Mouse (Mus musculus) liver, embryonic 13.5 days (tissue): ENCODE data around the gene Aff3. TPM values are rescaled to one million over a fixed set of nuclear protein-coding genes. Genes with fewer than 3 reads are reported as not detected.

ENCODE experiments used
- ATAC-seq: fragments of 200-750 bp; cut with Nextera tagmentation; 2 replicates; pipeline ENCODE4 v1.8.0; 2017; ENCODE audit warnings: low read depth, mild to moderate bottlenecking, moderate number of reproducible peaks, moderate library complexity
- DNase-seq: peaks from one replicate; pipeline ENCODE4 v3.0.0; 2022
- H3K27ac ChIP-seq: fragments of 300-500 bp; sonication (generic); 2 replicates; pipeline ENCODE4 v1.5.1; 2015; ENCODE audit warnings: moderate library complexity, mild to moderate bottlenecking, inconsistent platforms
- H3K27me3 ChIP-seq: fragments of 300-500 bp; sonication (generic); 2 replicates; pipeline ENCODE4 v1.6.1; 2015; ENCODE audit warnings: mild to moderate bottlenecking, inconsistent platforms
- H3K36me3 ChIP-seq: fragments of 300-500 bp; sonication (generic); 2 replicates; pipeline ENCODE4 v1.6.1; 2015; ENCODE audit warnings: mild to moderate bottlenecking, inconsistent platforms
- H3K4me1 ChIP-seq: fragments of 300-500 bp; sonication (generic); replicated peaks from 2 replicates; pipeline ENCODE4 v1.6.1; 2015; ENCODE audit warnings: inconsistent platforms
- H3K4me2 ChIP-seq: fragments of 300-500 bp; sonication (generic); 2 replicates; pipeline ENCODE4 v1.6.1; 2015; ENCODE audit warnings: inconsistent platforms, mild to moderate bottlenecking, moderate library complexity
- H3K4me3 ChIP-seq: fragments of 300-500 bp; sonication (generic); replicated peaks from 2 replicates; pipeline ENCODE4 v1.5.1; 2015; ENCODE audit warnings: mild to moderate bottlenecking, inconsistent platforms
- H3K9ac ChIP-seq: fragments of 300-500 bp; sonication (generic); 2 replicates; pipeline ENCODE4 v1.6.1; 2015; ENCODE audit warnings: mild to moderate bottlenecking, inconsistent platforms
- H3K9me3 ChIP-seq: fragments of 300-500 bp; sonication (generic); replicated peaks from 2 replicates; pipeline ENCODE4 v1.6.1; 2016; ENCODE audit warnings: inconsistent platforms
- WGBS: fragments of 180-500 bp; shearing (Covaris S2); methylation state at CpG from one replicate; pipeline ENCODE4 v1.1.7; 2015; ENCODE audit not compliant: insufficient replicate concordance; 5-methylcytosine and 5-hydroxymethylcytosine counted together
- polyA plus RNA-seq: library from polyadenylated mRNA; unstranded; fragments of >200 nt; fragmentation: Nextera tagmentation; extraction: Ambion mirVana; gene quantifications from 2 replicates; pipeline ENCODE4 v1.2.1, GENCODE M21; 2015

Gene Aff3
- polyA plus RNA-seq, 1 experiment from 2014 or later = 0.44 TPM

DNA sequence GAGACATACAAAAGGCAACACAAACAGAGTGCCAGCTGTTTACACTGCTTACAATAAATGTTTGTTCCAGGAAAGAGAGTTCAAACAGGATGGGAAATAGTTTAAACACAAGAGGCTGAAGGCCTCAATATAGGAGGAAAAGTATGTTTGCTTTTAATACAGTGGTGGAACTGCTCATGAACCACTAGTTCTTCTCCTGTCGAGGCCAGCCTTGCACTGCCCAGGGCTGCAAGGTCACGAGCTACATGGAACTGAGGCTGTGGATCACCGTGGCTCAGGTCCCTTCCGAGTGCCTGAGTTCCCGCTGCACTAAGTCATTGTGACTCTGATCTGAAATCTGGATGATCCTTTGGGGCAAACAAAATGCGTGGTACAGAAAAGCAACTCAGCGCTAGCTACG is 73.6 kb downstream of the Aff3 start:
- Histone ChIP-seq H3K9ac (no peak overlapping the region), H3K4me3 (no peak overlapping the region), H3K27ac (no peak overlapping the region), H3K4me2 (no peak overlapping the region), H3K27me3 (no peaks in the 10 kb centered on the region), H3K9me3 (no peaks in the 10 kb centered on the region), H3K36me3 (no peaks in the 10 kb centered on the region), H3K4me1 (no peaks in the 10 kb centered on the region)
- no peak for DNase-seq
- no peak for ATAC-seq
- 71% methylated on average over 8 of the region's 8 CpGs for WGBS

DNA sequence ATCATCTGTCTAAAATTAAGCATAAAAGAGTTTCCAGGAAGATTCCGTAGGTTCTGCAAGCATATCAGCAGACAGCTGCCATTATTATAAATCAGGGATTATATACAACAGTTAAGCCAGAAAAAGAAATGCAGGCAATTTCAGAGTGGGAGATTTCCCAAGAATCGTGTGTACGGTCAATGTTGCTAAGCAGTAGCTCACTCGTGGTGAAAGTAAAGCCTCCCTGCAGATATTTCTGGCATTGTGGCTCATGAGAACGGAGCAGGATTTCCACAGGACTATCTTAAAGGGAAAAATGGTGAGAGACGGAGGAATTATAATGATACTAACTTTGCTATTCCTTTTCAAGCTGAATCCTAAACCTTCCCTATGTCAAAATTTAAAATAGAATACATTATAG is 76.0 kb downstream of the Aff3 start:
- 70% methylated on average over 6 of the region's 6 CpGs for WGBS
- H3K4me2 ChIP-seq = no peak overlapping the region
- H3K27me3 ChIP-seq = no peaks in the 10 kb centered on the region
- H3K4me1 ChIP-seq = no peaks in the 10 kb centered on the region
- ATAC-seq (no peak), DNase-seq (no peak)
- no peaks in the 10 kb centered on the region for H3K9me3 ChIP-seq
- no peak overlapping the region for H3K27ac ChIP-seq
- no peak overlapping the region for H3K4me3 ChIP-seq
- H3K36me3 ChIP-seq = no peaks in the 10 kb centered on the region
- no peak overlapping the region for H3K9ac ChIP-seq

DNA sequence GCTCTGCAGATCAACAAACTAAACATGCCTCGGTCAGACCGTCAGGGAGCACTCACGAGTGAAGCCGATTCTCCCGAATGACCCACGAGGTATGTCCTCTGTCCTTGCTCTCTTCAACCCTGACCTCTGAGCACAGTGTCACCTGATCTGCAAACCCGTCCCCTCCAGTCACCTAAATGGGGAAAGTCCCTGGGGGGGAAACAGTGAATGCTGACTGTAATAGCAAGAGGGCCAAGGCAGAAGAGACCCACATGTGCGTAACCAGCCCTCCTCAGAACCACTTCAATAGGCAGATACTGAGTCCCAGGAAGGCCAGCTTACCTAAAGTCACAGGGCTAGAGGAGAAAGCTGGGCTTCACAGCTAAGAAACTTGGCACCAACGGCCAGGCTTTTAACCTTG is 82.4 kb downstream of the Aff3 start:
- Histone ChIP-seq H3K36me3 (no peaks in the 10 kb centered on the region), H3K4me3 (no peak overlapping the region), H3K27me3 (no peaks in the 10 kb centered on the region), H3K4me2 (no peak overlapping the region), H3K9me3 (no peaks in the 10 kb centered on the region), H3K9ac (no peak overlapping the region), H3K4me1 (no peaks in the 10 kb centered on the region), H3K27ac (no peak overlapping the region)
- no peak for DNase-seq
- no peak for ATAC-seq
- 67% methylated on average over 9 of the region's 9 CpGs for WGBS

DNA sequence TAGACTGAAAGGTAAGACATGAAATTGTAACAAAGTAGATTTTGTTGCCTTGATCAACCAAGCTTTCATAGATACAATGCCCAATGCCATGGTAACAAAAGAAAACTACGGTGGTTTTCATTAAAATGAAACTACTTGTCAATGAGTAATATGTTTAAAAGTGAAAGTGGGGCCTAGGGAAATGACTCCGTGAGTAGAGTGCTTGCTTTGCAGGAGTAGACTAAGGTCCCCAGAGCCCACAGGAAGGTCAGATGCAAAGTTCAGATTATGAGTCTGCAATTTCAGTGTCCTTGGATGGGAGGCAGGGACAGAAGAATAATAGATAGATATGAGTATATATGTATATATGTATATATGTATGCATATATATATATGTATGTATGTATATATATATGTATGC is 84.2 kb downstream of the Aff3 start:
- no peak for ATAC-seq
- H3K4me2 ChIP-seq = no peak overlapping the region
- H3K27me3 ChIP-seq = no peaks in the 10 kb centered on the region
- no peak overlapping the region for H3K4me3 ChIP-seq
- no peak overlapping the region for H3K9ac ChIP-seq
- H3K4me1 ChIP-seq = no peaks in the 10 kb centered on the region
- 51% methylated on average over 2 of the region's 2 CpGs for WGBS
- no peak overlapping the region for H3K27ac ChIP-seq
- DNase-seq = no peak
- no peaks in the 10 kb centered on the region for H3K9me3 ChIP-seq
- no peaks in the 10 kb centered on the region for H3K36me3 ChIP-seq

DNA sequence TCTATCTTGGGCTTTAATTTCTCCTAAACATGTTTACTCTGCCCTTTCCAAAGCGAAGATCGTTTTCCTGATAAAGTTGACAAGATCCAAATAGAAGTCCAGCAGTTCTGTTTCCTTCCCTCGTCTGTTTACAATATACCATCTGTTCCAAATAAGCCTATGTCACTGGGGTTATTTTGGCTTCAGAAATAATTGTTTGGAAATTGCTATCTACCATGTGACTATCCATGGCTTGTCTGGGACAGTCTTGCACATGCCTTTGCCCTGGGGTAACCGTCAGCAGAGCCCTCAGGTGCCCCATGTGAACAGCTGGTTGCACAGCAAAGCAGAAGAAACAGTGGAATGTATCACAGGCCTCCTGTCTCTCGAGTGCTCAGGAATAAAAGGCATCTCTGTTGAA is 86.4 kb downstream of the Aff3 start:
- WGBS = 63% methylated on average over 5 of the region's 5 CpGs
- Histone ChIP-seq H3K27me3 (no peaks in the 10 kb centered on the region), H3K9ac (no peak overlapping the region), H3K27ac (no peak overlapping the region), H3K4me3 (no peak overlapping the region), H3K4me2 (no peak overlapping the region), H3K36me3 (no peaks in the 10 kb centered on the region), H3K9me3 (no peaks in the 10 kb centered on the region), H3K4me1 (no peaks in the 10 kb centered on the region)
- DNase-seq (no peak), ATAC-seq (no peak)

DNA sequence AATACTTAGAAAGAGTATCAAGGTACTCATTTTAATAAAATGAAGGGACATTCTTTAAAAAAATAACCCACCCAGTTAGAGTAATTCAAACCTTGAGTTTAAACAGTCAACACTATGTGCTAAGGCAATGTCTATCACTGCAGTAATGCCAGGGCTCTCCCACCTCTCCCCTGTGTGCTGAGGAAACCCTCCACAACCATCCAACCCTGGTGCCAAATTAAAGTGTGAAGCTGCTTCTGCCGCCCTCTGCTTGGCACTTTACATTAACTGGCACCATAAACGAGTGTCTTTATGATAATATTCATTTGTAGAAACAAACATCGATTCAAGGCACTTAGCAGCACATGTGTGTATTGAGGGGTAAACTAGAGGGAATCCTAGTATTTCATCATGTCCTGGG is 97.0 kb downstream of the Aff3 start:
- no peak for DNase-seq
- no peak for ATAC-seq
- Histone ChIP-seq H3K4me3 (no peak overlapping the region), H3K27ac (no peak overlapping the region), H3K4me1 (peaks cover 4% of the 10 kb centered on the region), H3K9ac (no peak overlapping the region), H3K36me3 (no peaks in the 10 kb centered on the region), H3K9me3 (no peaks in the 10 kb centered on the region), H3K27me3 (no peaks in the 10 kb centered on the region), H3K4me2 (no peak overlapping the region)
- WGBS = 55% methylated on average over 3 of the region's 3 CpGs

DNA sequence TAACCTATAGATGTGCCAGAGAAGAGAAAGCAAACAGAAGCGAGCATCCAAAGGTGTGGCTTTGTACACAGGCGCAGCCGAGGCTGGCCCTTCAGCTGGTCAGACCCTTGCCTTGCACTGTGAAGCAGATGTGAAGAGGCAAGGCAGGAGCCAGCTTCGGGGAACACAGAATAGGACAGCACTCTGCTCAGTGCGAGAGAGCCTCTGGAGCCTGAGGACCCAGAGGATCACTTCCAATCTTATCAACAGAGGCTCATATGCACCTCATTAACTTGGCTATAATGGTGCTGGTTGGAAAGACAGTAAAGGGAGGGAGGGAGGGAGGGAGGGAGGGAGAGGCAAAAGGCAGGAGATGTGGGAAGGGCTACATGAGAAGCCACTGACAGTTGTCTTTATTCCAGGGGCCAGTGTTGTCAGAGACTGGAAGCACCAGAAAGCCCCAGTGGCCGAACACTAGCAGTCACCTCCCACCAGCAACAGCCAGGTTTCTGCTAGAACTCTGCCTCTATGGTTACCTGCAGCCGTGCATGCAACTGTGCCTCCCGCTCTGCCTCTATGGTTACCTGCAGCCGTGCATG is 98.6 kb downstream of the Aff3 start:
- Histone ChIP-seq H3K36me3 (no peaks in the 10 kb centered on the region), H3K4me2 (no peak overlapping the region), H3K27me3 (no peaks in the 10 kb centered on the region), H3K4me3 (no peak overlapping the region), H3K9ac (no peak overlapping the region), H3K4me1 (peaks cover 10% of the 10 kb centered on the region), H3K9me3 (no peaks in the 10 kb centered on the region), H3K27ac (no peak overlapping the region)
- WGBS = 51% methylated on average over 9 of the region's 9 CpGs
- ATAC-seq (no peak), DNase-seq (no peak)

DNA sequence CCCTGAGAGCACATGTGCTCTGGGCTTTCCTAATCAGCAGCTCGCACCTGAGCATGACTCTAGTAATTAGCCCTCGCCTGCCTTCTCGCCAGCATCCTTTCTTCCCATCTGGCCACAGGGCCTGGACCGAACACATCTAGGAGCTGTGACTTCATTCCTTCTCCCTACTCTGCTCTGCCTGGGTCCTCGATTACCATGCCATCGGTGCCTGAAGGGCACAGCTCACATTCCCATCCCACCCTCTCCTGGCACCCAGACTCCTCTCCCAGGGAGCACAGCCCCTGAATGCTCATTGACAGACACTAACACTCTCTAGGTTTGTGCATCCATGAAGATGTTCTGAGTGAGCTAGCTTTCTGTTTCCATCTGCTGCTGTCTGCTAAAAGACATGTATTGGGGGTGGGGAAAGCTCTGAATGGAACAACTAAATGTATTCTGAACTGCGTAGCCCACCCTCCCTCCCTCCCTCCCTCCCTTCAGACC is 99.4 kb downstream of the Aff3 start:
- Histone ChIP-seq H3K4me3 (no peak overlapping the region), H3K4me1 (peaks cover 10% of the 10 kb centered on the region), H3K27me3 (no peaks in the 10 kb centered on the region), H3K36me3 (no peaks in the 10 kb centered on the region), H3K9ac (no peak overlapping the region), H3K4me2 (no peak overlapping the region), H3K9me3 (no peaks in the 10 kb centered on the region), H3K27ac (no peak overlapping the region)
- 54% methylated on average over 7 of the region's 7 CpGs for WGBS
- DNase-seq = no peak
- no peak for ATAC-seq

DNA sequence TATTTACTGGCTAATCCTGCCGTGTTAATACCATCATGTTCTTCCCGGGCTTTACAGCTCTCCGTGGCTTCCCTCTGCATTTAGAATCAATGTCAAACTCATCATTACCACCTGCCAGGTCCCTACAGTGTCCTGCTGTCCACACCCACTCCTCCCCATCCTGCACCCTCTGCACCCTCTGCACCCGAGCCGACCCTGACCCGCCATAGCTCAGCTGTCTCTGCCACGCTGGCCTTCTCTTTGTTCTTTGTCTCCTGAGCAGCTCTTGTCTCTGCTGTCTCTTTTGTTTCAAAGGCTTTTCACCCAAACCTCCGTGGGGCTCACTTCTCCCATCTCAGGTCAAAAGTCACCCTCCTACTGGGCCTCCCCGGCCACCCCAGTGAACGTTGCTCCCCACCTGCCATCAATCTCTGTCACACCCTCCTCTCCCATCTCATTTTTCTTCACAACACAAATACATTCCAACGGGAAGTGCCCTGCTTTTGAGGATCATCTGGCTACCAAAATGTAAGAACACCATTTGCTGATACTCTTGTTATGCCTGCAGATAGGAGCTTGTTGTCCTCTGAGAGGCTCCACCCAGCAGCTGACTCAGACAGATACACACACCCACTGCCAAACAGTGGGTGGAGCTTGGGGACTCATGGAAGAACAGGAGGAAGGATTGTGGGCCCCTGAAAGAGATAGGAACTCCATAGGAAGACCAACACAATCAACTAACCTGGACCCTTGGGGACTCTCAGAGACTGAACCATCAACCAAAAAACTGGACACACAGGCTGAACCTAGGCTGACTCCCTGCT is 102.2 kb downstream of the Aff3 start:
- Histone ChIP-seq H3K9ac (no peak overlapping the region), H3K4me1 (peaks cover 10% of the 10 kb centered on the region), H3K9me3 (no peaks in the 10 kb centered on the region), H3K4me2 (0 out of 2 replicates have a peak overlapping the region, but pooled peaks have one; percentile 14), H3K36me3 (no peaks in the 10 kb centered on the region), H3K27ac (no peak overlapping the region), H3K27me3 (0 out of 2 replicates have a peak, but pooled peaks cover 2% of the 10 kb centered on the region), H3K4me3 (no peak overlapping the region)
- 48% methylated on average over 11 of the region's 11 CpGs for WGBS
- peak; percentile 33 for DNase-seq
- peak; percentile 63; the same call in 1 of the 2 replicates for ATAC-seq

DNA sequence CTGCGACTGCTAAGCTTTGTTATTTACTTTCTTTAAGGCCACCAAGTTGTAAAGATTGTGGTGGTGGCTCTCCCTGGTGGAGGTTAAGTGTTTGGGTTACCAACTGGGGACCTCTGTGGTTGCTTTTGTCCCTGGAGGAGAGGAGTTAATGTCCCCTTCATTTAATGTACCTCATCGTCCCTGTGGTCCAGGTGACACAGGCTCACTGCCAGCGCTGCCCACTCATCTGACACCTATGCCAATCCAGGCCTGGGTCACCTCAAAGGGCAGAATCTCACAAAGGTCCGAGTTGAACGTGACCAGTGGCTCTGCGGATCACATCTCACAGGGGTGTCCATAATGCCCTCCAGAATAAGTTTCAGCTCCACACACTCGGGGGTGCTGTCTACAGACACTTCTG is 103.4 kb downstream of the Aff3 start:
- ATAC-seq (no peak), DNase-seq (no peak)
- Histone ChIP-seq H3K27me3 (0 out of 2 replicates have a peak, but pooled peaks cover 2% of the 10 kb centered on the region), H3K4me1 (peaks cover 10% of the 10 kb centered on the region), H3K36me3 (no peaks in the 10 kb centered on the region), H3K9me3 (no peaks in the 10 kb centered on the region), H3K4me3 (no peak overlapping the region), H3K4me2 (no peak overlapping the region), H3K27ac (no peak overlapping the region), H3K9ac (no peak overlapping the region)
- WGBS = 58% methylated on average over 7 of the region's 7 CpGs

DNA sequence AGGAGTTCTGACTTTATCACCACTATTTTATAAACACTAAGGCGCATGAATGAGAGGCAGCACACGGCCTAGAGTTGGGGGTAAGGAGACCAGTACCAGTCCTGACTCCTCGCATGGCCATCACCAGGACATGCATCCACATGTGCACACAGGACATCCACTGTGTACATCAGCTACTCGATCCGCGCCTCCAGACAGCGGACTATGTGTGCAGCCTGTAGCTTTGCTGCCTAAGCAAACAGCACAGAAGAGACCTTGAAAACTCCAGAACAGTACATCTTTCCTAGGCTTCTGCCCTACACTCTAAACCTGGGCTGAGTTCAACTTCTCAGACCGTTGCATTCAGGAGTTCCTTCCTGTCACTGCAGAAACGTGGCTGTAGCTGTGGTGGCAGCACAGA is 104.1 kb downstream of the Aff3 start:
- Histone ChIP-seq H3K4me1 (peaks cover 10% of the 10 kb centered on the region), H3K36me3 (no peaks in the 10 kb centered on the region), H3K27me3 (0 out of 2 replicates have a peak, but pooled peaks cover 2% of the 10 kb centered on the region), H3K9me3 (no peaks in the 10 kb centered on the region), H3K27ac (no peak overlapping the region), H3K9ac (no peak overlapping the region), H3K4me3 (no peak overlapping the region), H3K4me2 (no peak overlapping the region)
- WGBS = 55% methylated on average over 9 of the region's 9 CpGs
- ATAC-seq (no peak), DNase-seq (no peak)

DNA sequence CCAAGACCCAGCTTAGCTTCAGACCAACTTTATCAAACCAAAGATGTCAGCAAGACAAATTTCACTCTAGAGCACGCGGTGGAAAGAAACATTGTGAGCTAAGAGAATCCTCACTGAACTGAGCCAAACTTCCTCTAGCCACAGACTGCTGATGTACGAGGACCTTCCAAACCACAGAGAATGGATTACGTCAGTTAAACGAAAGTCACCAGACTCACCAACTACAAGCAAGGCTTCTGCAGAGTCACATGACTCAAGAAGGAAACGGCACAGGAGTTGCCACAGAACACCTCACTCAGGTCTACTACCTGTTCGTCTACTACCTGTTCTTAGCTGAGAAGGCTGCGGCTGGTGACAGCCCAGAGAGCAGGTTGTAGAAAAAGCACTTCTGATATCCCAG is 107.1 kb downstream of the Aff3 start:
- Histone ChIP-seq H3K4me2 (no peak overlapping the region), H3K9ac (no peak overlapping the region), H3K4me1 (peaks cover 4% of the 10 kb centered on the region), H3K27me3 (0 out of 2 replicates have a peak, but pooled peaks cover 2% of the 10 kb centered on the region), H3K9me3 (no peaks in the 10 kb centered on the region), H3K36me3 (no peaks in the 10 kb centered on the region), H3K27ac (no peak overlapping the region), H3K4me3 (no peak overlapping the region)
- WGBS = 37% methylated on average over 8 of the region's 8 CpGs
- ATAC-seq (no peak), DNase-seq (no peak)
